Mouse (Mus musculus): ENCODE measurements at regions not wholly inside any gene's neighbourhood (a gene's known extent, or its start where the extent isn't known, plus 50 kb on each side); places are given as distances from the start of the nearest gene placed in this dataset.

- in situ Hi-C loops (cut with MboI; ENCODE audit: unreplicated experiment in 2 of 2) = loop anchor here (25.0 kb wide), 1 partner anchor 916 kb away; no protein-coding TSS in a partner anchor
These were observed 939.7 kb upstream of the Lrrc4c start for GRCm38 (mm10) chr2:95378296-95378695.

- in situ Hi-C loops (cut with MboI; ENCODE audit: unreplicated experiment in 2 of 2) = loop anchor here (25.0 kb wide), 1 partner anchor 914 kb away; no protein-coding TSS in a partner anchor
These were observed 938.5 kb upstream of the Api5 start for GRCm38 (mm10) chr2:95376479-95376878.

- in situ Hi-C loops (cut with MboI; ENCODE audit: unreplicated experiment in 2 of 2) = no loop called here
These were observed 929.1 kb upstream of the Api5 start for GRCm38 (mm10) chr2:95366824-95367715.

Data from v-Abl transformed pro-B cells (cell line).